Mouse (Mus musculus): Measurements from ENCODE around the gene Pola2.
A peak's percentile ranks its signal among the peaks of the same experiment; 100 is the strongest.

The Pola2 gene

DNA sequence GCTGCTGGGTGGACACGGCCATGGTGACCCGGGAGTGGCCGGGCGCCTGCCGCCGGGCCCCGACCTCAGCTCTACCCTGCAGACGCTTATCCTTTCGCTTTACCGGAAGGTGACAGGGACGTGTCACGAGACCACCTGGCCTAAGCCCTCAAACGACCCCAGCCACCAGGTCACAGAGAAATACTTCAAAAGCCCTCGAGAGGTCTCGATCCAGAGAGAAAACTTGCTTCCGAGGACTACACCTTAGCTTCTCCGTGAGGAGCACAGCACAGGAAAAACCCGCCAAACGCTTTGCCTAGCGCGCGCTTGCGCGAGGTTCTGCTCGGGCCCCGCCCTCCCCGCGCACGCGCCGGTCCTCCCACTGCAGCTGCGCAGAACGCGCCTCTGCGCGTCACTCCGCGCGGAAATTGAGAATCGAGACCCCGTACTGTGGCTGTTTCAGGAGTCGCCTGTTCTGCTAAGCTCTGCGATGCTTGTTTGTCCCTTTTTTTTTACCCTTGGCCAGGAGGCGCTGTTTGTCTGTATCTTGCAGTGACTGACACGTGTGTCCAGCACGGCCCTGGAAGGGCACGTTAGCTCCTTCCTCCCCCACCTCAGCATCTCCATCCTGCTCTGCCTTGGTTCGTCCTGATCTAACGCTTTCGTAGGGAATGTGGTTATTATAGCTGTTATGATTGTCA is at the start of gene Pola2:
TSS of gene Pola2 (minus strand) at position 320 of the 680 bp plus-strand sequence.
- peak; percentile 69 for DNase-seq (ENCODE audit: low read depth, low spot score)

GRCm38 (mm10) chr19:6013691-6014090 is 49.7 kb upstream of the Pola2 start:
- no peak for DNase-seq (ENCODE audit: low read depth, low spot score)

DNA sequence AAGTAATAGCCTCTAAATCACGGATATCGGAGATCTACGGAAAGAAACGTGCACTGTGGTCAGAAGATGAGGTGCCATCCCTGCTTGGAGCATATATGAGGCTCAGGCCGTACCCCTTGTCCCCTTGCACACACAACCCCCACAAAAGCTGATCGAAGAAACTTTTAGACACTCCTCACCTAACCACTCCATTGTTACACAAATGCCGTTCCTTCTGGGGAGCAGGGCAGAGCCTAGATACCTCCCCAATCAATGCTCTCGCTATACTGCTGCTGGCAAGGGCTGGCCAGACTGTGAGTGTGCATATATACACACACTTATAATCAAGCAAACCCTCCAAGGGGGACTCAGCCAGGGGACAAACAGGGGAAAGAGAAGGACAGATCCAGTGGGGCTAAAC is 45.1 kb upstream of the Pola2 start:
- no peak for DNase-seq (ENCODE audit: low read depth, low spot score)

DNA sequence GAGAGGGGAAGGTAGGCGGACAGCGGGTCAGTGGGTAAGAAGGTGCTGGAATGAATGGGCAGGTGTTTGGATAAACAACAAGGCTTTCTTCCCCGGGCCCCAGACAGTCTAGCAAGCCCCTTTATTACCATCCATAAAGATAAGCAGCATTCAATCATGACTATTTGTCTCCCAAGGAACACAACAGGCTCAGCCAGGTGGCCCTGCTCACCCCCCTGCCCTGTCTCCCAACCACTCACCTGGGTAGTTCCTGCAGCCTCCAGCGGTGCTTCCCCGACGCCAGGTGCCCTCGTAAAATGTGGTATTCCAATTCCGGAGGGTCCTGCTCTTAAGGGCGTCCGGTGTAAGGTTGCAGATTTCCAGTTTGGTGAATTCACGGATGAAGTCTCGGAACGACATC is 43.0 kb upstream of the Pola2 start:
- DNase-seq (ENCODE audit: low read depth, low spot score), result no peak

- no peak for DNase-seq (ENCODE audit: low read depth, low spot score)
Observed at GRCm38 (mm10) chr19:6005541-6005940, 41.5 kb upstream of the Pola2 start.

GRCm38 (mm10) chr19:5999969-6000368 is 36.0 kb upstream of the Pola2 start:
- no peak for DNase-seq (ENCODE audit: low read depth, low spot score)

GRCm38 (mm10) chr19:5998180-5998579 is 34.2 kb upstream of the Pola2 start:
- no peak for DNase-seq (ENCODE audit: low read depth, low spot score)

GRCm38 (mm10) chr19:5994711-5995110 is 30.7 kb upstream of the Pola2 start:
- no peak for DNase-seq (ENCODE audit: low read depth, low spot score)

- DNase-seq (ENCODE audit: low read depth, low spot score), result no peak
Observed at GRCm38 (mm10) chr19:5992012-5992411, 28.0 kb upstream of the Pola2 start.

- DNase-seq (ENCODE audit: low read depth, low spot score), result no peak
Observed at GRCm38 (mm10) chr19:5991467-5991866, 27.5 kb upstream of the Pola2 start.

DNA sequence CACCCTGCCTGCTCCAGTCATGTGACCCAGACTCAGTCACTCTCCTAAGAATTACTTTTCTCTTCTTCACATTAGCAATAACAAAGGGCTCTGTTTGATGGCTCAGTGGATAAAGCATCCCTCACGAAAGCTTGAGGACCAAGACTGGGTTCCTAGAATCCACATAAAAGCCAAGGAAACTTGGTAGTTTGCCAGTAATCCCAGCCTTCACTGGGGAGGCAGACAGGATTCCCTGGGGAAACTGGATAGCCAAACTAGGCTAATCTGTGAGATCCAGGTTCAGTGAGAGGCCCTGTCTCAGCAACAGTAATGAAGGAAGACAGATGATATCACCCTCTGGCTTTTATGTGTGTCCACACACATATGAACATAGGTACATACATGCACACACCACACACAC is 26.9 kb upstream of the Pola2 start:
- DNase-seq (ENCODE audit: low read depth, low spot score), result no peak

GRCm38 (mm10) chr19:5990033-5990432 is 26.0 kb upstream of the Pola2 start:
- DNase-seq (ENCODE audit: low read depth, low spot score), result no peak

GRCm38 (mm10) chr19:5989585-5989984 is 25.6 kb upstream of the Pola2 start:
- DNase-seq (ENCODE audit: low read depth, low spot score), result no peak

- DNase-seq (ENCODE audit: low read depth, low spot score), result no peak
Observed at GRCm38 (mm10) chr19:5988815-5989452, 24.9 kb upstream of the Pola2 start.

DNA sequence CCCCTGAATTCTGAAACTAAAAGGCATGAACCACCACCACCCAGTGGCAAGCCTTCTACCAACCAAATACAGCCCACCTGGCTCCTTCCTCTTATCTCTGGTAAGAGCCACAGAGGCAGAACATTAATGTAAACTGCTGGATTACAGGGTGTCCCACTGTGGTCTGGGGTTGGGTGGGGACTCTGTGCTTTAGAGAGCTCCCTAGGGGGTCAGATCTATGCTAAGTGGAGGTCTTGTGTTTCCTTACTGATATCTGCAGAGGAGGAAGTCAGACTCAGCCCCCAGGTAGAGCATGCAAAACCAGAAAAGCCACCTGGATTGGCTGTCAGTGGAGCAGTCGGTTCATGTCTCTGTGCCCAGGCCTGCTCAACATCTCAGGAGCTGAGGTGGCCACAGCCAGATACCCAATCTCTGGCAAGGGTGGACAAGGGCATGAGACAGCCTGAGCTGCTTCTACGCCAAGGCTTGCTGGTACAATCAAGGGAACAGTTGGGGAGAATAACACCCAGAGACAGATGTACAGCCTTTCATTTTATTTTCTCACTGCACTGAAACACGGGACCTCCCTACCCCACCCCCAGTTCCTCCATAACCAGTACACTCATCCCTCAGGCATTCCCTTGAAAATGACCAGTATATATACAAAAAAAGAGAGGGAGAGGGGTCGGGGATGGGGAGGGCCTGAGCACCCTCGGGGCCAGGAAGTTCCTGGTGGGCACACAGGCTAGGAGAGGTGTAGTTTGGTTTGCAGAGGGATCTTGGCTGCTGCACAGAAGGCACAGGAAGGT is 24.2 kb upstream of the Pola2 start:
- DNase-seq (ENCODE audit: low read depth, low spot score), result no peak

- no peak for DNase-seq (ENCODE audit: low read depth, low spot score)
Observed at GRCm38 (mm10) chr19:5986043-5986442, 22.0 kb upstream of the Pola2 start, which contains the start of gene Slc22a20. TSS of gene Slc22a20 (minus strand) at chr19:5986143.

GRCm38 (mm10) chr19:5980477-5980876 is 16.5 kb upstream of the Pola2 start:
- no peak for DNase-seq (ENCODE audit: low read depth, low spot score)

DNA sequence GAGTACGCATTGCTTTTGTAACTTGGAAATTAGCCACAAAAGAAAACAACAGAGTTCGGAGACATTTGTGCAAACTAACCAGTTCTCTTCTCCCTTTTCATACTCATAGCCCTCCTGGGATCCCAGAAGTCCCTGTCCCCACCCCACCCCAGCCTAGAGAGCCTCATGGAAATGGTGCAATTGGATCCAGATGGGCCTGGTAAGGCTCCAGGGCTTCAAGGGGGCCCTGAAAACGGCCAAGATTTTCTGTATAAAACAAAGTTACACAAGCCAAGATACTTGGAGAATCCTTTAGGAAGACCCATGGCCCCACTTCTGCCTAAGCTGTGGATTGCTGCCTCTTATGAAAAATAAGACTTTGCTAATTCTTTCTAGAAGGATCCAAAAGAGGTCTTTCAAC is 13.7 kb upstream of the Pola2 start:
- peak; percentile 69 for DNase-seq (ENCODE audit: low read depth, low spot score)

DNA sequence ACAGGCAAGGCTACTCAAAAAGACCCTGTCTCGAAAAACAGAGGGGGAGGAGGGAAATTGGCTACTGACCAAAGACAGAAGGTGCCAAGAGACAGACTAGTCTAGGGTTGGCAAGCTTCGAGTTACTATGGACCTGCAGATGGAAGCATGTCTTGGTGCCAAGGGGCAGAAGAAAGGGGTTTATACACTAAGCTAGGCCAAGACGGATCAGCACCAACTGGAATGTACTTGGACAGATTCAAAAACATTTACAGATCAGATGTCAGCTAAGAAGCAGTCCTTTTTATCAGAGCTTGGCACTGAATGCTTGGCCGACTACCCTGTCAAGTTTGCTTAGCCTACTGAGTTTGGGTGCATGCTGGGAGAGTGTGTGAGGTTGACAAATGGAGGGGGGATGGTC is 11.7 kb upstream of the Pola2 start:
- no peak for DNase-seq (ENCODE audit: low read depth, low spot score)

GRCm38 (mm10) chr19:5975112-5975511 is 11.1 kb upstream of the Pola2 start:
- DNase-seq (ENCODE audit: low read depth, low spot score), result no peak

DNA sequence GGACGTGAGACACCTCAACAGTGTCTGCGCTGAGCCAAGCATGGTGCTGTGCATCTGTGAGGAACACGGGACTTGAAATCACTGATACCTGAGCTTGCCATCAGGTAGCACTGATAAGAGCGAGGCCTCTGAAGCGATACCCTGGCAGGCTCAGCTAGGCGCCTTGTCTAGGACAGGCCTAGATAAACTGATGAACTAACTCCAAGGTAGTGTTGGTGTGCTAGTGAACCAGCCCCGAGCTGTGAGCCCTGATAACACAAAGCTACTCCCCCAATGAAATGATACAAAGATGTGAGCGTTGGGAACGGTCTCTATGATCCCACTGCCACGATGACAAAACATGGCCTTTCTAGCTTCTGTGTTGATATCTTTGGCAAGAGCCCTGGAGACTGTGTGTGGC is 3.7 kb upstream of the Pola2 start:
- no peak for DNase-seq (ENCODE audit: low read depth, low spot score)

- DNase-seq (ENCODE audit: low read depth, low spot score), result no peak
Observed at GRCm38 (mm10) chr19:5966786-5967185, 2.8 kb upstream of the Pola2 start.

- DNase-seq (ENCODE audit: low read depth, low spot score), result no peak
Observed at GRCm38 (mm10) chr19:5965910-5966309, 1.9 kb upstream of the Pola2 start.

Measured in skeletal muscle tissue, adult 2 months (tissue).